Mouse (Mus musculus): ENCODE measurements around the gene Ahnak. TPM values are rescaled to one million over a fixed set of nuclear protein-coding genes. Genes with fewer than 3 reads are reported as not detected.
"Not testable (repeated sequence)": the region's sequence is repeated elsewhere in the genome, so short reads cannot be mapped to it uniquely, and the experiment has no call there.

Gene Ahnak
- polyA plus RNA-seq, 1 experiment from 2014 or later: 51.0 TPM

GRCm38 (mm10) chr19:9072157-9072530, 83.1 kb downstream of the Ahnak start:
- 78% methylated on average over 2 of the region's 2 CpGs for WGBS
- H3K27me3 ChIP-seq: no peaks in the 10 kb centered on the region
- no peaks in the 10 kb centered on the region for H3K9me3 ChIP-seq
- H3K4me2 ChIP-seq: peak overlapping the region; percentile 24; the same call in 1 of the 2 replicates
- peak overlapping the region; percentile 89 for H3K27ac ChIP-seq
- peaks cover 29% of the 10 kb centered on the region for H3K4me1 ChIP-seq
- no peak overlapping the region for H3K9ac ChIP-seq
- no peak overlapping the region for H3K4me3 ChIP-seq
- no peak for ATAC-seq (ENCODE audit: insufficient number of reproducible peaks, insufficient read depth, low FRiP score, low TSS enrichment, low read depth)
- no peaks in the 10 kb centered on the region for H3K36me3 ChIP-seq

GRCm38 (mm10) chr19:9073776-9074411, 84.8 kb downstream of the Ahnak start:
- Histone ChIP-seq H3K4me3 (no peak overlapping the region), H3K4me1 (peaks cover 29% of the 10 kb centered on the region), H3K9ac (no peak overlapping the region), H3K27me3 (no peaks in the 10 kb centered on the region), H3K4me2 (no peak overlapping the region), H3K27ac (peak overlapping the region; percentile 39; the same call in 1 of the 2 replicates), H3K36me3 (no peaks in the 10 kb centered on the region), H3K9me3 (no peaks in the 10 kb centered on the region)
- ATAC-seq (ENCODE audit: insufficient number of reproducible peaks, insufficient read depth, low FRiP score, low TSS enrichment, low read depth): no peak
- 68% methylated on average over 12 of the region's 12 CpGs for WGBS

GRCm38 (mm10) chr19:9074424-9074823, 85.3 kb downstream of the Ahnak start:
- H3K27ac ChIP-seq: peak overlapping the region; percentile 39; the same call in 1 of the 2 replicates
- 75% methylated on average over 4 of the region's 4 CpGs for WGBS
- no peaks in the 10 kb centered on the region for H3K9me3 ChIP-seq
- no peak overlapping the region for H3K4me3 ChIP-seq
- no peaks in the 10 kb centered on the region for H3K27me3 ChIP-seq
- no peak overlapping the region for H3K9ac ChIP-seq
- peaks cover 31% of the 10 kb centered on the region for H3K4me1 ChIP-seq
- H3K4me2 ChIP-seq: no peak overlapping the region
- no peaks in the 10 kb centered on the region for H3K36me3 ChIP-seq
- no peak for ATAC-seq (ENCODE audit: insufficient number of reproducible peaks, insufficient read depth, low FRiP score, low TSS enrichment, low read depth)

GRCm38 (mm10) chr19:9075558-9075957, 86.5 kb downstream of the Ahnak start:
- ATAC-seq (ENCODE audit: insufficient number of reproducible peaks, insufficient read depth, low FRiP score, low TSS enrichment, low read depth): no peak
- Histone ChIP-seq H3K9ac (no peak overlapping the region), H3K4me3 (no peak overlapping the region), H3K4me1 (peaks cover 28% of the 10 kb centered on the region), H3K9me3 (no peaks in the 10 kb centered on the region), H3K36me3 (no peaks in the 10 kb centered on the region), H3K27ac (no peak overlapping the region), H3K27me3 (no peaks in the 10 kb centered on the region), H3K4me2 (no peak overlapping the region)
- 56% methylated on average over 2 of the region's 2 CpGs for WGBS

GRCm38 (mm10) chr19:9076035-9076434, 87.0 kb downstream of the Ahnak start:
- no peak overlapping the region for H3K4me3 ChIP-seq
- 90% methylated on average over 3 of the region's 3 CpGs for WGBS
- no peak overlapping the region for H3K4me2 ChIP-seq
- no peak for ATAC-seq (ENCODE audit: insufficient number of reproducible peaks, insufficient read depth, low FRiP score, low TSS enrichment, low read depth)
- H3K9ac ChIP-seq: no peak overlapping the region
- H3K9me3 ChIP-seq: no peaks in the 10 kb centered on the region
- H3K27me3 ChIP-seq: no peaks in the 10 kb centered on the region
- no peaks in the 10 kb centered on the region for H3K36me3 ChIP-seq
- H3K4me1 ChIP-seq: peaks cover 23% of the 10 kb centered on the region
- no peak overlapping the region for H3K27ac ChIP-seq

- Histone ChIP-seq H3K36me3 (no peaks in the 10 kb centered on the region), H3K27ac (no peak overlapping the region), H3K4me1 (peaks cover 14% of the 10 kb centered on the region), H3K9me3 (no peaks in the 10 kb centered on the region), H3K4me2 (no peak overlapping the region), H3K9ac (no peak overlapping the region), H3K4me3 (no peak overlapping the region), H3K27me3 (no peaks in the 10 kb centered on the region)
- WGBS: 65% methylated on average over 4 of the region's 4 CpGs
- no peak for ATAC-seq (ENCODE audit: insufficient number of reproducible peaks, insufficient read depth, low FRiP score, low TSS enrichment, low read depth)
Measured at GRCm38 (mm10) chr19:9076982-9077660, 88.0 kb downstream of the Ahnak start.

- Histone ChIP-seq H3K36me3 (no peaks in the 10 kb centered on the region), H3K9ac (peak overlapping the region; percentile 37; the same call in 1 of the 2 replicates), H3K4me3 (no peak overlapping the region), H3K9me3 (no peaks in the 10 kb centered on the region), H3K4me1 (peaks cover 19% of the 10 kb centered on the region), H3K27me3 (no peaks in the 10 kb centered on the region), H3K4me2 (no peak overlapping the region), H3K27ac (peak overlapping the region; percentile 33)
- WGBS: 16% methylated on average over 7 of the region's 7 CpGs
- ATAC-seq (ENCODE audit: insufficient number of reproducible peaks, insufficient read depth, low FRiP score, low TSS enrichment, low read depth): no peak
Measured at GRCm38 (mm10) chr19:9079916-9080315, 90.8 kb downstream of the Ahnak start.

GRCm38 (mm10) chr19:9081311-9082190, 92.5 kb downstream of the Ahnak start:
- H3K9ac ChIP-seq: no peak overlapping the region
- ATAC-seq (ENCODE audit: insufficient number of reproducible peaks, insufficient read depth, low FRiP score, low TSS enrichment, low read depth): no peak

GRCm38 (mm10) chr19:9082191-9083009, 93.3 kb downstream of the Ahnak start:
- no peaks in the 10 kb centered on the region for H3K36me3 ChIP-seq
- peak overlapping the region; percentile 44; the same call in 1 of the 2 replicates for H3K9ac ChIP-seq
- H3K4me3 ChIP-seq: peak overlapping the region; percentile 2
- H3K27me3 ChIP-seq: no peaks in the 10 kb centered on the region
- peaks cover 19% of the 10 kb centered on the region for H3K4me1 ChIP-seq
- ATAC-seq (ENCODE audit: insufficient number of reproducible peaks, insufficient read depth, low FRiP score, low TSS enrichment, low read depth): peak; percentile 73
- 18% methylated on average over 23 of the region's 23 CpGs for WGBS
- no peak overlapping the region for H3K27ac ChIP-seq
- no peaks in the 10 kb centered on the region for H3K9me3 ChIP-seq
- peak overlapping the region; percentile 44 for H3K4me2 ChIP-seq

More at GRCm38 (mm10) chr19:9081311-9082190, 92.5 kb downstream of the Ahnak start:
- 89% methylated on average over 14 of the region's 14 CpGs for WGBS
- Histone ChIP-seq H3K36me3 (no peaks in the 10 kb centered on the region), H3K9me3 (no peaks in the 10 kb centered on the region), H3K4me1 (peaks cover 19% of the 10 kb centered on the region), H3K4me3 (no peak overlapping the region), H3K4me2 (no peak overlapping the region; the same call in 1 of the 2 replicates), H3K27ac (no peak overlapping the region), H3K27me3 (no peaks in the 10 kb centered on the region)

- H3K4me3 ChIP-seq: peak overlapping the region; percentile 2; the same call in 1 of the 2 replicates
- H3K9me3 ChIP-seq: no peaks in the 10 kb centered on the region
- no peak for ATAC-seq (ENCODE audit: insufficient number of reproducible peaks, insufficient read depth, low FRiP score, low TSS enrichment, low read depth)
- H3K4me1 ChIP-seq: peaks cover 19% of the 10 kb centered on the region
- no peaks in the 10 kb centered on the region for H3K36me3 ChIP-seq
- 84% methylated on average over 2 of the region's 2 CpGs for WGBS
- H3K4me2 ChIP-seq: peak overlapping the region; percentile 44
- H3K27ac ChIP-seq: no peak overlapping the region
- no peaks in the 10 kb centered on the region for H3K27me3 ChIP-seq
- H3K9ac ChIP-seq: peak overlapping the region; percentile 44; the same call in 1 of the 2 replicates
Measured at GRCm38 (mm10) chr19:9083010-9083355, 93.9 kb downstream of the Ahnak start.

- peaks cover 19% of the 10 kb centered on the region for H3K4me1 ChIP-seq
- not testable (repeated sequence) for ATAC-seq (ENCODE audit: insufficient number of reproducible peaks, insufficient read depth, low FRiP score, low TSS enrichment, low read depth); H3K9me3 ChIP-seq; H3K9ac ChIP-seq; H3K36me3 ChIP-seq; H3K4me2 ChIP-seq; H3K27me3 ChIP-seq; H3K27ac ChIP-seq; H3K4me3 ChIP-seq
- 83% methylated on average over 2 of the region's 2 CpGs for WGBS
Measured at GRCm38 (mm10) chr19:9083892-9084291, 94.8 kb downstream of the Ahnak start.
